Mouse (Mus musculus) midbrain, postnatal 0 days (tissue): ENCODE data around the gene AU040320. TPM values are rescaled to one million over a fixed set of nuclear protein-coding genes. Genes with fewer than 3 reads are reported as not detected.

Experiments used
- ATAC-seq: fragments of 200-750 bp; cut with Nextera tagmentation; 2 replicates; pipeline ENCODE4 v1.8.0; 2017; ENCODE audit warnings: moderate number of reproducible peaks, mild to moderate bottlenecking, moderate TSS enrichment, moderate library complexity; ENCODE audit not compliant: low FRiP score
- DNase-seq: peaks from one replicate; pipeline ENCODE4 v3.0.0-alpha.2; 2015; ENCODE audit warnings: low spot score
- H3K27ac ChIP-seq: fragments of 300-500 bp; sonication (generic); 2 replicates; pipeline ENCODE4 v1.5.1; 2014; ENCODE audit warnings: low read depth, mild to moderate bottlenecking, low read length, mixed read lengths
- H3K27me3 ChIP-seq: fragments of 300-500 bp; sonication (generic); 2 replicates; pipeline ENCODE4 v1.6.1; 2014; ENCODE audit warnings: low read length, control low read depth, mixed read lengths; ENCODE audit not compliant: insufficient read depth
- H3K36me3 ChIP-seq: fragments of 300-500 bp; sonication (generic); 2 replicates; pipeline ENCODE4 v1.6.1; 2014; ENCODE audit warnings: low read length, control low read depth, mixed read lengths; ENCODE audit not compliant: insufficient read depth
- H3K4me1 ChIP-seq: fragments of 300-500 bp; sonication (generic); 2 replicates; pipeline ENCODE4 v1.6.1; 2014; ENCODE audit warnings: mild to moderate bottlenecking, control low read depth, antibody characterized with exemption, low read length, mixed read lengths; ENCODE audit not compliant: insufficient read depth
- H3K4me2 ChIP-seq: fragments of 300-500 bp; sonication (generic); 2 replicates; pipeline ENCODE4 v1.6.1; 2014; ENCODE audit warnings: low read depth, mild to moderate bottlenecking, low read length, mixed read lengths; ENCODE audit not compliant: poor library complexity, severe bottlenecking
- H3K4me3 ChIP-seq: fragments of 300-500 bp; sonication (generic); 2 replicates; pipeline ENCODE4 v1.5.1; 2014; ENCODE audit warnings: low read depth, mild to moderate bottlenecking, low read length, moderate library complexity
- H3K9ac ChIP-seq: fragments of 300-500 bp; sonication (generic); replicated peaks from 2 replicates; pipeline ENCODE4 v1.6.1; 2014; ENCODE audit warnings: mild to moderate bottlenecking, low read length, moderate library complexity, mixed read lengths; ENCODE audit not compliant: poor library complexity, severe bottlenecking
- H3K9me3 ChIP-seq: fragments of 300-500 bp; sonication (generic); 2 replicates; pipeline ENCODE4 v1.6.1; 2016; ENCODE audit warnings: low read length, control low read depth
- CTCF ChIP-seq: IDR thresholded peaks from 2 replicates; pipeline ENCODE4 v1.5.1; 2016; ENCODE audit warnings: antibody characterized with exemption, mild to moderate bottlenecking
- WGBS: fragments of 180-500 bp; shearing (Covaris S2); extraction: QIAGEN DNeasy Blood & Tissue Kit; methylation state at CpG from one replicate; pipeline ENCODE4 v1.1.7; 2014; 5-methylcytosine and 5-hydroxymethylcytosine counted together
- polyA plus RNA-seq: library from polyadenylated mRNA; unstranded; fragments of >200 nt; fragmentation: Nextera tagmentation; extraction: Ambion mirVana; gene quantifications from 2 replicates; pipeline ENCODE4 v1.2.1, GENCODE M21; 2015
- total RNA-seq: library from RNA; depleted of rRNA; stranded (reverse); fragments of >200 nt; gene quantifications from 2 replicates; pipeline ENCODE4 v1.2.3, GENCODE M21; 2014

AU040320 gene
- total and polyA plus RNA-seq, 2 experiments from 2014 or later = 35.5 to 40.1 TPM

GRCm38 (mm10) chr4:126741448-126741847 lies 11.9 kb upstream of the AU040320 start:
- Histone ChIP-seq H3K27ac (no peak overlapping the region), H3K4me2 (no peak overlapping the region), H3K4me1 (no peaks in the 10 kb centered on the region), H3K9ac (no peak overlapping the region), H3K36me3 (peaks cover 28% of the 10 kb centered on the region), H3K9me3 (no peaks in the 10 kb centered on the region), H3K4me3 (no peak overlapping the region), H3K27me3 (peaks cover 38% of the 10 kb centered on the region)
- no peak for ATAC-seq
- DNase-seq = peak; percentile 86
- peak; percentile 92 for TF ChIP-seq CTCF
- 5% methylated on average over 12 of the region's 12 CpGs for WGBS

- no peak for ATAC-seq
- WGBS = 63% methylated on average over 2 of the region's 2 CpGs
- Histone ChIP-seq H3K27ac (no peak overlapping the region), H3K4me1 (no peaks in the 10 kb centered on the region), H3K9ac (no peak overlapping the region), H3K4me3 (no peak overlapping the region), H3K27me3 (peaks cover 27% of the 10 kb centered on the region), H3K9me3 (no peaks in the 10 kb centered on the region), H3K36me3 (peaks cover 36% of the 10 kb centered on the region), H3K4me2 (no peak overlapping the region)
- no peak for DNase-seq
- no peak for TF ChIP-seq CTCF
These were observed 10.4 kb upstream of the AU040320 start for GRCm38 (mm10) chr4:126742976-126743375.

GRCm38 (mm10) chr4:126743713-126744112 lies 9.6 kb upstream of the AU040320 start:
- ATAC-seq (no peak), DNase-seq (no peak)
- no peak overlapping the region for H3K4me3 ChIP-seq
- peaks cover 43% of the 10 kb centered on the region for H3K36me3 ChIP-seq
- H3K4me2 ChIP-seq = no peak overlapping the region
- no peak for TF ChIP-seq CTCF
- no peaks in the 10 kb centered on the region for H3K9me3 ChIP-seq
- no peaks in the 10 kb centered on the region for H3K4me1 ChIP-seq
- no peak overlapping the region for H3K27ac ChIP-seq
- WGBS = 15% methylated on average over 11 of the region's 11 CpGs
- H3K27me3 ChIP-seq = peaks cover 20% of the 10 kb centered on the region; the same call in 1 of the 2 replicates
- no peak overlapping the region for H3K9ac ChIP-seq

GRCm38 (mm10) chr4:126744831-126745230 lies 8.5 kb upstream of the AU040320 start:
- peaks cover 52% of the 10 kb centered on the region for H3K36me3 ChIP-seq
- TF ChIP-seq CTCF = no peak
- no peak overlapping the region for H3K4me3 ChIP-seq
- H3K4me2 ChIP-seq = no peak overlapping the region
- no peak overlapping the region for H3K9ac ChIP-seq
- 0 out of 2 replicates have a peak, but pooled peaks have one; percentile 4 for ATAC-seq
- H3K27me3 ChIP-seq = peaks cover 9% of the 10 kb centered on the region; the same call in 1 of the 2 replicates
- no peak overlapping the region for H3K27ac ChIP-seq
- no peak for DNase-seq
- 91% methylated on average over 14 of the region's 14 CpGs for WGBS
- no peaks in the 10 kb centered on the region for H3K9me3 ChIP-seq
- H3K4me1 ChIP-seq = no peaks in the 10 kb centered on the region

- peak; percentile 69 for DNase-seq
- peaks cover 4% of the 10 kb centered on the region; the same call in 1 of the 2 replicates for H3K27me3 ChIP-seq
- WGBS = 37% methylated on average over 13 of the region's 13 CpGs
- no peak overlapping the region for H3K27ac ChIP-seq
- H3K4me2 ChIP-seq = no peak overlapping the region
- 0 out of 2 replicates have a peak, but pooled peaks cover under 1% of the 10 kb centered on the region for H3K4me1 ChIP-seq
- no peak overlapping the region for H3K9ac ChIP-seq
- TF ChIP-seq CTCF = peak; percentile 80
- no peak overlapping the region for H3K4me3 ChIP-seq
- ATAC-seq = no peak
- H3K36me3 ChIP-seq = peaks cover 58% of the 10 kb centered on the region
- H3K9me3 ChIP-seq = no peaks in the 10 kb centered on the region
These were observed 7.7 kb upstream of the AU040320 start for GRCm38 (mm10) chr4:126745506-126746193.

- Histone ChIP-seq H3K4me1 (peaks cover 7% of the 10 kb centered on the region; the same call in 1 of the 2 replicates), H3K4me3 (no peak overlapping the region), H3K27me3 (peaks cover 4% of the 10 kb centered on the region; the same call in 1 of the 2 replicates), H3K36me3 (peaks cover 59% of the 10 kb centered on the region), H3K4me2 (no peak overlapping the region), H3K27ac (no peak overlapping the region), H3K9ac (no peak overlapping the region), H3K9me3 (no peaks in the 10 kb centered on the region)
- 87% methylated on average over 10 of the region's 10 CpGs for WGBS
- no peak for TF ChIP-seq CTCF
- DNase-seq (no peak), ATAC-seq (no peak)
These were observed 7.0 kb upstream of the AU040320 start for GRCm38 (mm10) chr4:126746194-126746840.
